Comparison of ENCODE assay signal across 23 mouse cellular contexts in genomic region chr3:81802096-81802495, GRCm38 (mm10).
DNase-seq lines count a peak whose midpoint lies in the region; ATAC-seq and TF ChIP-seq lines count a peak whose summit lies in the region.
"Had no signal": no experiment of that assay in that cellular context is flagged by ENCODE, and none has a peak within 500 bp of the region (broad histone marks: within the 10 kb centered on the region; RNA-seq: fewer than 3 reads in every experiment).

No protein-coding gene starts in this region.

- WGBS in forebrain, postnatal 0 days, result 78% methylated on average over 2 of the region's 2 CpGs
- WGBS in forebrain, embryonic 11.5 days, result 78% methylated on average over 2 of the region's 2 CpGs
- 65% methylated on average over 2 of the region's 2 CpGs for WGBS in midbrain, embryonic 14.5 days
- WGBS in midbrain, embryonic 11.5 days, result 82% methylated on average over 2 of the region's 2 CpGs
- WGBS in midbrain, postnatal 0 days, result 48% methylated on average over 2 of the region's 2 CpGs

- H3K9me3 ChIP-seq in forebrain, postnatal 0 days (ENCODE audit: low read length), result no peaks in the 10 kb centered on the region
- no peaks in the 10 kb centered on the region for H3K9me3 ChIP-seq in forebrain, embryonic 11.5 days (ENCODE audit: control insufficient read depth, low read length)
- H3K9me3 ChIP-seq in midbrain, embryonic 14.5 days (ENCODE audit: control insufficient read depth, low read length), result no peaks in the 10 kb centered on the region
- H3K9me3 ChIP-seq in midbrain, embryonic 11.5 days (ENCODE audit: control insufficient read depth, low read length), result no peaks in the 10 kb centered on the region
- no peaks in the 10 kb centered on the region for H3K9me3 ChIP-seq in midbrain, postnatal 0 days (ENCODE audit: low read length)
- H3K9me3 ChIP-seq: embryonic facial prominence, embryonic 15.5 days; forebrain, embryonic 12.5 days; G1E; hindbrain, embryonic 12.5 days; intestine, embryonic 15.5 days had no signal

- no peak for TF ChIP-seq CTCF in forebrain, postnatal 0 days (IDR thresholded peaks at IDR 0.05; ENCODE audit: low read depth)
- TF ChIP-seq CTCF in midbrain, postnatal 0 days (IDR thresholded peaks at IDR 0.05), result no peak

- H3K4me3 ChIP-seq in forebrain, postnatal 0 days (ENCODE audit: low read depth, low read length), result no peak overlapping the region
- H3K4me3 ChIP-seq in forebrain, embryonic 11.5 days (ENCODE audit: low read depth, low read length), result no peak overlapping the region
- no peak overlapping the region for H3K4me3 ChIP-seq in midbrain, embryonic 14.5 days (replicated peaks; ENCODE audit: low read depth, low read length)
- no peak overlapping the region for H3K4me3 ChIP-seq in midbrain, embryonic 11.5 days (ENCODE audit: low read depth, low read length)
- no peak overlapping the region for H3K4me3 ChIP-seq in midbrain, postnatal 0 days (ENCODE audit: low read depth, low read length)
- H3K4me3 ChIP-seq: embryonic facial prominence, embryonic 15.5 days; forebrain, embryonic 12.5 days; hindbrain, embryonic 12.5 days; intestine, embryonic 15.5 days had no signal

- H3K36me3 ChIP-seq in forebrain, postnatal 0 days (ENCODE audit: insufficient read depth), result no peaks in the 10 kb centered on the region
- no peaks in the 10 kb centered on the region for H3K36me3 ChIP-seq in forebrain, embryonic 11.5 days (ENCODE audit: control insufficient read depth, insufficient read depth, low read length)
- no peaks in the 10 kb centered on the region for H3K36me3 ChIP-seq in midbrain, embryonic 14.5 days (ENCODE audit: control insufficient read depth, insufficient read depth, low read length)
- H3K36me3 ChIP-seq in midbrain, embryonic 11.5 days (ENCODE audit: control insufficient read depth, insufficient read depth, low read length), result no peaks in the 10 kb centered on the region
- no peaks in the 10 kb centered on the region for H3K36me3 ChIP-seq in midbrain, postnatal 0 days (ENCODE audit: insufficient read depth, low read length)
- H3K36me3 ChIP-seq: embryonic facial prominence, embryonic 15.5 days; forebrain, embryonic 12.5 days; G1E; hindbrain, embryonic 12.5 days; intestine, embryonic 15.5 days had no signal

- no peak for DNase-seq in forebrain, postnatal 0 days
- DNase-seq in forebrain, embryonic 11.5 days (ENCODE audit: low spot score), result no peak
- peak; percentile 11 for DNase-seq in midbrain, embryonic 14.5 days
- no peak for DNase-seq in midbrain, embryonic 11.5 days (ENCODE audit: low spot score, missing footprints)
- peak; percentile 12 for DNase-seq in brain, adult 2 months (ENCODE audit: low read depth, low spot score)
- DNase-seq in midbrain, postnatal 0 days (ENCODE audit: low spot score), result no peak
- no peak for DNase-seq in adrenal gland, postnatal 25 days
- DNase-seq: adrenal gland, postnatal 10 days; B cell, adult 2 months; cerebellum, adult 2 months; cerebellum, postnatal 10 days; embryo, embryonic 11 days; gastrocnemius, postnatal 36 days; heart, adult 11 months; heart, postnatal 10 days; heart, postnatal 4 days had no signal

- H3K9ac ChIP-seq in forebrain, postnatal 0 days, result no peak overlapping the region
- H3K9ac ChIP-seq in forebrain, embryonic 11.5 days (ENCODE audit: low read length), result no peak overlapping the region
- H3K9ac ChIP-seq in midbrain, embryonic 14.5 days (replicated peaks; ENCODE audit: low read length), result no peak overlapping the region
- no peak overlapping the region for H3K9ac ChIP-seq in midbrain, embryonic 11.5 days (ENCODE audit: low read length)
- no peak overlapping the region for H3K9ac ChIP-seq in midbrain, postnatal 0 days (replicated peaks; ENCODE audit: low read length, poor library complexity, severe bottlenecking)
- H3K9ac ChIP-seq: embryonic facial prominence, embryonic 15.5 days; forebrain, embryonic 12.5 days; hindbrain, embryonic 12.5 days; intestine, embryonic 15.5 days had no signal

- H3K27ac ChIP-seq in forebrain, postnatal 0 days (ENCODE audit: low read depth, low read length), result peak overlapping the region; percentile 45; the same call in 1 of the 2 replicates
- no peak overlapping the region for H3K27ac ChIP-seq in forebrain, embryonic 11.5 days (ENCODE audit: low read depth, low read length)
- no peak overlapping the region for H3K27ac ChIP-seq in midbrain, embryonic 14.5 days (replicated peaks; ENCODE audit: low read depth, low read length)
- H3K27ac ChIP-seq in midbrain, embryonic 11.5 days (ENCODE audit: low read depth, low read length), result no peak overlapping the region
- 0 out of 2 replicates have a peak overlapping the region, but pooled peaks have one; percentile 27 for H3K27ac ChIP-seq in midbrain, postnatal 0 days (ENCODE audit: low read depth, low read length)
- H3K27ac ChIP-seq: embryonic facial prominence, embryonic 15.5 days; forebrain, embryonic 12.5 days; hindbrain, embryonic 12.5 days; intestine, embryonic 15.5 days had no signal

- H3K4me1 ChIP-seq in forebrain, postnatal 0 days (ENCODE audit: insufficient read depth), result no peaks in the 10 kb centered on the region
- H3K4me1 ChIP-seq in forebrain, embryonic 11.5 days (replicated peaks; ENCODE audit: control insufficient read depth, insufficient read depth, low read length), result no peaks in the 10 kb centered on the region
- H3K4me1 ChIP-seq in midbrain, embryonic 14.5 days (ENCODE audit: control insufficient read depth, insufficient read depth, low read length), result no peaks in the 10 kb centered on the region
- H3K4me1 ChIP-seq in midbrain, embryonic 11.5 days (ENCODE audit: control insufficient read depth, insufficient read depth, low read length), result no peaks in the 10 kb centered on the region
- no peaks in the 10 kb centered on the region for H3K4me1 ChIP-seq in midbrain, postnatal 0 days (ENCODE audit: insufficient read depth, low read length)
- H3K4me1 ChIP-seq: embryonic facial prominence, embryonic 15.5 days; forebrain, embryonic 12.5 days; hindbrain, embryonic 12.5 days; intestine, embryonic 15.5 days had no signal

- ATAC-seq in forebrain, postnatal 0 days, result peak; percentile 43
- no peak for ATAC-seq in forebrain, embryonic 11.5 days (replicated peaks; ENCODE audit: low FRiP score)
- no peak for ATAC-seq in midbrain, embryonic 14.5 days (ENCODE audit: low FRiP score, low TSS enrichment)
- ATAC-seq in midbrain, embryonic 11.5 days (ENCODE audit: low FRiP score), result no peak
- ATAC-seq in midbrain, postnatal 0 days (ENCODE audit: low FRiP score), result peak; percentile 38; the same call in 1 of the 2 replicates
- ATAC-seq: CD4-positive, CD25-positive, alpha-beta regulatory T cell, adult 4 months; forebrain, embryonic 16.5 days; intestine, embryonic 15.5 days had no signal

- no peak overlapping the region for H3K4me2 ChIP-seq in forebrain, postnatal 0 days (ENCODE audit: low read depth)
- H3K4me2 ChIP-seq in forebrain, embryonic 11.5 days (ENCODE audit: low read depth, low read length, severe bottlenecking), result no peak overlapping the region
- H3K4me2 ChIP-seq in midbrain, embryonic 14.5 days (ENCODE audit: low read length), result no peak overlapping the region
- no peak overlapping the region for H3K4me2 ChIP-seq in midbrain, embryonic 11.5 days
- H3K4me2 ChIP-seq in midbrain, postnatal 0 days (ENCODE audit: low read depth, low read length, poor library complexity, severe bottlenecking), result no peak overlapping the region
- H3K4me2 ChIP-seq: embryonic facial prominence, embryonic 15.5 days; forebrain, embryonic 12.5 days; hindbrain, embryonic 12.5 days; intestine, embryonic 15.5 days had no signal

- H3K27me3 ChIP-seq in forebrain, postnatal 0 days (ENCODE audit: insufficient read depth, low read length), result no peaks in the 10 kb centered on the region
- no peaks in the 10 kb centered on the region for H3K27me3 ChIP-seq in forebrain, embryonic 11.5 days (ENCODE audit: control insufficient read depth, insufficient read depth, low read length)
- no peaks in the 10 kb centered on the region for H3K27me3 ChIP-seq in midbrain, embryonic 14.5 days (ENCODE audit: control insufficient read depth, insufficient read depth, low read length)
- H3K27me3 ChIP-seq in midbrain, embryonic 11.5 days (ENCODE audit: control insufficient read depth, insufficient read depth, low read length), result no peaks in the 10 kb centered on the region
- H3K27me3 ChIP-seq in midbrain, postnatal 0 days (ENCODE audit: insufficient read depth, low read length), result no peaks in the 10 kb centered on the region
- H3K27me3 ChIP-seq: embryonic facial prominence, embryonic 15.5 days; forebrain, embryonic 12.5 days; hindbrain, embryonic 12.5 days; intestine, embryonic 15.5 days had no signal

Comparison
In these comparisons a context has a peak if more than half of its experiments do, and no peak if none do; other contexts are left out.
1. ATAC-seq: peak in forebrain, postnatal 0 days (single experiment) and midbrain, postnatal 0 days (single experiment); none in forebrain, embryonic 11.5 days (single experiment), midbrain, embryonic 14.5 days (single experiment) and midbrain, embryonic 11.5 days (single experiment).
2. DNase-seq: peak in midbrain, embryonic 14.5 days (single experiment) and brain, adult 2 months (single experiment); none in forebrain, postnatal 0 days (single experiment), forebrain, embryonic 11.5 days (single experiment), midbrain, embryonic 11.5 days (single experiment), midbrain, postnatal 0 days (single experiment) and adrenal gland, postnatal 25 days (single experiment).
3. H3K27ac ChIP-seq: peak in forebrain, postnatal 0 days (single experiment) and midbrain, postnatal 0 days (single experiment); none in forebrain, embryonic 11.5 days (single experiment), midbrain, embryonic 14.5 days (single experiment) and midbrain, embryonic 11.5 days (single experiment).